Mouse (Mus musculus) olfactory bulb, adult 2 months (tissue): Measurements from ENCODE around the gene Acyp2.

ENCODE experiments used
- CTCF ChIP-seq: fragments of 200-500 bp; IDR thresholded peaks from 2 replicates; pipeline ENCODE4 v1.5.1; 2012; ENCODE audit warnings: low read depth, mild to moderate bottlenecking, low read length, moderate library complexity; ENCODE audit not compliant: insufficient read depth
- POLR2A ChIP-seq: fragments of 200-500 bp; IDR thresholded peaks from 2 replicates; pipeline ENCODE4 v1.6.1; 2012; ENCODE audit warnings: mild to moderate bottlenecking, low read depth, low read length, moderate library complexity; ENCODE audit not compliant: insufficient read depth

DNA sequence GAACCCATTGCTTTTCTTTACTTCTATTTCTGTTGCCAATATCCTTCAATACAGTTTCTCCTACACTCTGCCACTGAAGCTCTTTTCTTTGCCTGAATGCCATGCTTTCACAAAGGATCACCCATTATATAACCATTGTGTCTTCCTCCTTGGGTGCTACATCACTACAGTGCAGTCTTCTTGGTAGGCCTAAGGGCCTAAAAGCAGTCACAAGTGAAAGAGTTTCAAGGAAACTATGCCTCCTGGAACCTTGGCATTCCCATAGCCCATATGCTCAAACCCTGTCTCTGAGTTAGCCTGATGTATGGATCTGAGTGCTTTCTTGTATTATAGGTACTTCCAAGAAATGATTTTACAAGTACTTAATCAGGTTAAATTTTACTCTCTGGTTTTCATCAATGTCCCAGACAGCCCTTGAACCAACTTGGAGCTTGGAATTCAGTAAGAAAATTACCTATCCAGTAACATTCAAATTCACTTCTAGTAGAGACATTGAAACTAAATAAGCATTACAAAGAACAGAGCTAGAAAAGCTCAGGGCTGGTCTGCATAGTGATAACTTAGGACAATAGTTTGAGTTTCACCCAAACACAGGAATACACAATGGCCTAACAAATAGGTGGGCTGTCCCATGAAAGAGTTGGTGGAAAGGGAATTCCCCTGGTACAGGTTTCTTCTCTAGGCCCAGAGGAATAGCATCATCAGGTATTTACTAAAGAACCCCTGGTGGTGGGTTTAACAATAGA, 157.7 kb downstream of the Acyp2 start:
- TF ChIP-seq CTCF (no peak), POLR2A (no peak)
